Mouse (Mus musculus) liver, embryonic 16.5 days (tissue): ENCODE measurements around the gene Rnf121. TPM values are rescaled to one million over a fixed set of nuclear protein-coding genes. Genes with fewer than 3 reads are reported as not detected.

Experiments used
- ATAC-seq: fragments of 200-750 bp; cut with Nextera tagmentation; 2 replicates; pipeline ENCODE4 v1.8.0; 2017; ENCODE audit warnings: low read depth, mild to moderate bottlenecking, moderate number of reproducible peaks, moderate library complexity
- H3K27ac ChIP-seq: fragments of 300-500 bp; sonication (generic); 2 replicates; pipeline ENCODE4 v1.5.1; 2014; ENCODE audit warnings: mild to moderate bottlenecking, low read length
- H3K27me3 ChIP-seq: fragments of 300-500 bp; sonication (generic); 2 replicates; pipeline ENCODE4 v1.6.1; 2014; ENCODE audit warnings: low read depth, low read length, mixed read lengths; ENCODE audit not compliant: control insufficient read depth, insufficient read depth
- H3K36me3 ChIP-seq: fragments of 300-500 bp; sonication (generic); 2 replicates; pipeline ENCODE4 v1.6.1; 2014; ENCODE audit warnings: mild to moderate bottlenecking; ENCODE audit not compliant: control insufficient read depth, insufficient read depth
- H3K4me1 ChIP-seq: fragments of 300-500 bp; sonication (generic); 2 replicates; pipeline ENCODE4 v1.6.1; 2014; ENCODE audit warnings: low read depth, low read length, mixed read lengths; ENCODE audit not compliant: control insufficient read depth
- H3K4me2 ChIP-seq: fragments of 300-500 bp; sonication (generic); 2 replicates; pipeline ENCODE4 v1.6.1; 2014; ENCODE audit warnings: low read depth, low read length, mixed read lengths
- H3K4me3 ChIP-seq: fragments of 300-500 bp; sonication (generic); 2 replicates; pipeline ENCODE4 v1.5.1; 2014; ENCODE audit warnings: low read depth, mild to moderate bottlenecking, low read length
- H3K9ac ChIP-seq: fragments of 300-500 bp; sonication (generic); 2 replicates; pipeline ENCODE4 v1.6.1; 2014; ENCODE audit warnings: low read depth, low read length
- H3K9me3 ChIP-seq: fragments of 300-500 bp; sonication (generic); replicated peaks from 2 replicates; pipeline ENCODE4 v1.6.1; 2016; ENCODE audit warnings: low read length; ENCODE audit not compliant: control insufficient read depth
- WGBS: fragments of 180-500 bp; shearing (Covaris S2); extraction: QIAGEN DNeasy Blood & Tissue Kit; methylation state at CpG from one replicate; pipeline ENCODE4 v1.1.7; 2014; ENCODE audit not compliant: insufficient replicate concordance; 5-methylcytosine and 5-hydroxymethylcytosine counted together
- polyA plus RNA-seq: library from polyadenylated mRNA; unstranded; fragments of >200 nt; fragmentation: Nextera tagmentation; extraction: Ambion mirVana; gene quantifications from 2 replicates; pipeline ENCODE4 v1.2.1, GENCODE M21; 2015

The Rnf121 gene
- 11.6 and 11.9 TPM in 2 replicates for polyA plus RNA-seq

- peak; percentile 98 for ATAC-seq
- peaks cover 21% of the 10 kb centered on the region for H3K4me1 ChIP-seq
- H3K9ac ChIP-seq = peak within 1 kb of the TSS; percentile 64
- WGBS = under 1% methylated on average over 56 of the region's 56 CpGs
- peak within 1 kb of the TSS; percentile 68 for H3K27ac ChIP-seq
- H3K9me3 ChIP-seq = no peaks in the 10 kb centered on the region
- H3K36me3 ChIP-seq = no peaks in the 10 kb centered on the region
- peak within 1 kb of the TSS; percentile 80 for H3K4me2 ChIP-seq
- H3K27me3 ChIP-seq = no peaks in the 10 kb centered on the region
- H3K4me3 ChIP-seq = peak within 1 kb of the TSS; percentile 69
These were observed at the start of gene Rnf121, which contains the start of the genes Xndc1 and Xntrpc for GRCm38 (mm10) chr7:102065046-102065891. Gene Rnf121, minus strand, starts transcription at chr7:102065469. Gene Xndc1, plus strand, starts transcription at chr7:102065511. Gene Xntrpc, plus strand, starts transcription at chr7:102065713.

GRCm38 (mm10) chr7:102113151-102113729, 48.0 kb upstream of the Rnf121 start:
- no peaks in the 10 kb centered on the region for H3K36me3 ChIP-seq
- H3K9ac ChIP-seq = no peak overlapping the region
- peak; percentile 21; the same call in 1 of the 2 replicates for ATAC-seq
- no peak overlapping the region for H3K4me2 ChIP-seq
- no peak overlapping the region for H3K4me3 ChIP-seq
- H3K27ac ChIP-seq = no peak overlapping the region
- no peaks in the 10 kb centered on the region for H3K4me1 ChIP-seq
- 71% methylated on average over 45 of the region's 45 CpGs for WGBS
- no peaks in the 10 kb centered on the region for H3K9me3 ChIP-seq
- H3K27me3 ChIP-seq = no peaks in the 10 kb centered on the region

DNA sequence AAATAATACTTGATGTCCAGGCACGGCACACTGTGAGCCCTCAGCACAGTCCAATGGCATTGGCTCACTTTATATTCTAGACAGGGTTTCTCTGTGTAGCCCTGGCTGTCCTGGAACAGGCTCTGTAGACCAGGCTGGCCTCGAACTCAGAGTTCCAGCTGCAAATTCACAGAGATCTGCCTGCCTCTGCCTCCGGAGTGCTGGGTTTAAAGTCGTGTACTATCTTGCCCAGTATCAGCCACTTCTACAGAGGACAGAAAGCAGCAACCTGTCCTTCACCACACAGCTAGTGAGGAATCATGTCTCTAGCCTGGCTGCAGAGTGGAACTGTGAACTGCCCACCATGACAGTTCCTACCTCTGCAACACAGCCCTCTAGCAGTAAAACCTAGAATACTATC, 44.5 kb upstream of the Rnf121 start:
- Histone ChIP-seq H3K4me3 (no peak overlapping the region), H3K27ac (no peak overlapping the region), H3K36me3 (no peaks in the 10 kb centered on the region), H3K4me2 (no peak overlapping the region), H3K4me1 (no peaks in the 10 kb centered on the region; the same call in 1 of the 2 replicates), H3K9ac (no peak overlapping the region), H3K9me3 (no peaks in the 10 kb centered on the region), H3K27me3 (no peaks in the 10 kb centered on the region)
- no peak for ATAC-seq
- WGBS = 44% methylated on average over 4 of the region's 4 CpGs

DNA sequence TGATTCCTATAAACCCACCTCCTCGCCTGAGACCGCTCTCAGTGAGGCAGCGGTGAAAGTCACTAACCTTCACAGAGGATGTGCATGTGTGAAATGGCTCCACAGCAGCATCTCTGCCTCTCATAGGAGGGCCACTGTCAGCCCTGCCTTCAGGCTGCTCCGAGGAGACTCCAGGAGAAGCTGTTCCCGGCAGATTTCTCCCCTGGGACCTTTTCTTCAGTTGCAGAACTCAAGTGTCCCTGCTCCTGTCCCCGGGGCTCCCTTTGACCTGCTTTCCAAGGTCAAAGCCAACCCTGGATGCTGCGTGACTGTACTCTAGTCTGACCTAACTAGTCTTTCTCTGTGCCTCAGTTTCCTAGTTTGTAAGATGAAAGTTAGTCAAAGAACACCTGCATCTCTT, 43.9 kb upstream of the Rnf121 start, which contains the start of gene Art5:
Gene Art5 (minus strand): TSS at position 319 of the 400 bp plus-strand sequence.
- no peak for ATAC-seq
- WGBS = 55% methylated on average over 7 of the region's 7 CpGs
- no peaks in the 10 kb centered on the region; the same call in 1 of the 2 replicates for H3K4me1 ChIP-seq
- H3K27ac ChIP-seq = no peak within 1 kb of the TSS
- H3K4me3 ChIP-seq = no peak within 1 kb of the TSS
- H3K9ac ChIP-seq = no peak within 1 kb of the TSS
- H3K9me3 ChIP-seq = no peaks in the 10 kb centered on the region
- H3K36me3 ChIP-seq = no peaks in the 10 kb centered on the region
- no peak within 1 kb of the TSS for H3K4me2 ChIP-seq
- H3K27me3 ChIP-seq = no peaks in the 10 kb centered on the region

GRCm38 (mm10) chr7:102108206-102108605, 42.9 kb upstream of the Rnf121 start:
- Histone ChIP-seq H3K4me3 (no peak overlapping the region), H3K9ac (no peak overlapping the region), H3K36me3 (no peaks in the 10 kb centered on the region), H3K4me1 (peaks cover under 1% of the 10 kb centered on the region), H3K27me3 (no peaks in the 10 kb centered on the region), H3K27ac (no peak overlapping the region), H3K9me3 (no peaks in the 10 kb centered on the region), H3K4me2 (no peak overlapping the region)
- 65% methylated on average over 1 of the region's 1 CpGs for WGBS
- no peak for ATAC-seq

DNA sequence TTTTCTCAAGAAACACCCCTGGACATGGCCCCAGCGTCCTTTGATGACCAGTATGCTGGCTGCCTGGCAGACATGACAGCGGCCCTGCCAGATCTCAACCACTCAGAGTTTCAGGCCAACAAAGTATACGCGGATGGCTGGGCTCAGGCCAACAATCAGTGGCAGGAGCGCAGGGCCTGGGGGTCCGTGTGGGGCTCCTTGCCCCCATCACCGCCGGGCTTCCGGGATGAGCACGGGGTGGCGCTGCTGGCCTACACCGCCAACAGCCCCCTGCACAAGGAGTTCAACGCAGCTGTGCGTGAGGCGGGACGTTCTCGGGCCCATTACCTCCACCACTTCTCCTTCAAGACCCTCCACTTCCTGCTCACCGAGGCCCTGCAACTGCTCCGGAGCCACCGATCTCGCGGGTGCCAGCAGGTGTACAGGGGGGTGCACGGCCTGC, 41.5 kb upstream of the Rnf121 start:
- 21% methylated on average over 23 of the region's 23 CpGs for WGBS
- peak overlapping the region; percentile 18; the same call in 1 of the 2 replicates for H3K9ac ChIP-seq
- ATAC-seq = no peak

GRCm38 (mm10) chr7:102104126-102104525, 38.9 kb upstream of the Rnf121 start:
- ATAC-seq = no peak
- H3K9me3 ChIP-seq = no peaks in the 10 kb centered on the region
- no peak overlapping the region for H3K4me2 ChIP-seq
- H3K27me3 ChIP-seq = no peaks in the 10 kb centered on the region
- 51% methylated on average over 5 of the region's 5 CpGs for WGBS
- no peak overlapping the region for H3K4me3 ChIP-seq
- H3K9ac ChIP-seq = no peak overlapping the region
- H3K36me3 ChIP-seq = no peaks in the 10 kb centered on the region
- no peak overlapping the region for H3K27ac ChIP-seq
- peaks cover 22% of the 10 kb centered on the region for H3K4me1 ChIP-seq

More for the DNA sequence above, 41.5 kb upstream of the Rnf121 start:
- peak overlapping the region; percentile 22 for H3K4me3 ChIP-seq
- H3K36me3 ChIP-seq = no peaks in the 10 kb centered on the region
- no peak overlapping the region for H3K27ac ChIP-seq
- H3K4me2 ChIP-seq = peak overlapping the region; percentile 48
- no peaks in the 10 kb centered on the region for H3K27me3 ChIP-seq
- H3K4me1 ChIP-seq = peaks cover 8% of the 10 kb centered on the region
- H3K9me3 ChIP-seq = no peaks in the 10 kb centered on the region

- no peak overlapping the region for H3K27ac ChIP-seq
- H3K27me3 ChIP-seq = no peaks in the 10 kb centered on the region
- H3K4me2 ChIP-seq = no peak overlapping the region
- no peaks in the 10 kb centered on the region for H3K36me3 ChIP-seq
- peaks cover 22% of the 10 kb centered on the region for H3K4me1 ChIP-seq
- peak; percentile 59 for ATAC-seq
- H3K4me3 ChIP-seq = no peak overlapping the region
- no peaks in the 10 kb centered on the region for H3K9me3 ChIP-seq
- WGBS = 20% methylated on average over 2 of the region's 2 CpGs
- no peak overlapping the region for H3K9ac ChIP-seq
These were observed 38.3 kb upstream of the Rnf121 start for GRCm38 (mm10) chr7:102103555-102103954.

GRCm38 (mm10) chr7:102102696-102103095, 37.4 kb upstream of the Rnf121 start:
- Histone ChIP-seq H3K36me3 (no peaks in the 10 kb centered on the region), H3K9me3 (no peaks in the 10 kb centered on the region), H3K27ac (no peak overlapping the region), H3K4me2 (no peak overlapping the region), H3K9ac (no peak overlapping the region), H3K4me1 (peaks cover 22% of the 10 kb centered on the region), H3K27me3 (no peaks in the 10 kb centered on the region), H3K4me3 (no peak overlapping the region)
- 47% methylated on average over 6 of the region's 6 CpGs for WGBS
- no peak for ATAC-seq
